Comparison of ENCODE assay signal across 27 mouse cellular contexts in the genomic region with DNA sequence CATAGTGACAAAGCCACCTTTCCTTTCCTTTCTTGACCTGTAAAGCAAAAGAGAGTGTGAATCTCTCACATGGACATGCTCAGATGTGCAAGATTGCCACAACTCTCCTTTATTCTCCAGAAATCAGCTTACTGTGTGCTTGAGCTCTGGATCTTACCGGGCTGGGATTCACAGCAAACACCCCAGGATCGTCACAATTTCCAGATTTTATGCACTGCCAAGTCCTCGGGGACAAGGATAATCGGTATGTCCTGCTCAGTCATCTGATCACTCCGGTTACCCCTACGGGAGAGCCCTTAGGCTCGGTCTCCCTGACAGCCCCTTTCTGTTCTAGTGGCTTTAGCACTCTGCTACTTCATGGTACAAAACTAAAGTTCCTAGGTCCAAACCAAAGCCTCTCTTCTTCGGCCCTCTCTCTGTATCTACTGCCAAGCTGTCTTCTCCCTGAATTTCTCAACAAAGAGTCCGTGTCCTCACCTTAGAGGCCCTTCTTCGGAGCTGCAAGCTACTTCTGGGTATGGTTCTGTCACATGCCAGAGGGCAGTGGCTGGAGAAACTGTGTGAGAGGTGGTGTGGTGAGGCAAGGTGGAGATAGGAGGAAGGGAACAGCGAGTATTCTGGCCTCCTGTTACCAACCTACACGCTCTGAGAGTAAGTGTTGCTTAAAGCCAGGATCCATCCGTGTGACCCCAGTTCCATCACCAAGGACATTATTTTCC. TPM values are rescaled to one million over a fixed set of nuclear protein-coding genes. Genes with fewer than 3 reads are reported as not detected.
DNase-seq lines count a peak whose midpoint lies in the region; ATAC-seq lines count a peak whose summit lies in the region.
"Had no signal": no experiment of that assay in that cellular context is flagged by ENCODE, and none has a peak within 500 bp of the region (broad histone marks: within the 10 kb centered on the region; RNA-seq: fewer than 3 reads in every experiment).

No protein-coding gene starts in this region.

- 79% methylated on average over 13 of the region's 13 CpGs for WGBS in hindbrain, embryonic 10.5 days
- 77% methylated on average over 13 of the region's 13 CpGs for WGBS in hindbrain, embryonic 16.5 days
- 59% methylated on average over 13 of the region's 13 CpGs for WGBS in intestine, embryonic 16.5 days

- peaks cover 50% of the 10 kb centered on the region for H3K27me3 ChIP-seq in hindbrain, embryonic 10.5 days (ENCODE audit: insufficient read depth, poor library complexity, severe bottlenecking)
- H3K27me3 ChIP-seq in hindbrain, embryonic 16.5 days (replicated peaks; ENCODE audit: control insufficient read depth, insufficient read depth, low read length), result peaks cover 4% of the 10 kb centered on the region; the same call in 1 of the 2 replicates
- H3K27me3 ChIP-seq in intestine, embryonic 16.5 days (replicated peaks; ENCODE audit: control insufficient read depth, insufficient read depth, low read length), result no peaks in the 10 kb centered on the region
- H3K27me3 ChIP-seq: CH12.LX; embryonic facial prominence, embryonic 15.5 days; Patski had no signal

- peaks cover 61% of the 10 kb centered on the region for H3K4me1 ChIP-seq in hindbrain, embryonic 10.5 days (replicated peaks)
- peaks cover 16% of the 10 kb centered on the region for H3K4me1 ChIP-seq in hindbrain, embryonic 16.5 days (ENCODE audit: control insufficient read depth, insufficient read depth, low read depth, low read length)
- H3K4me1 ChIP-seq in intestine, embryonic 16.5 days (ENCODE audit: control insufficient read depth, insufficient read depth, low read length), result peaks cover 54% of the 10 kb centered on the region

- no peak for DNase-seq in hindbrain, embryonic 10.5 days (ENCODE audit: low spot score)
- DNase-seq in lung, adult 18-20 months, result peak; percentile 33 to 34
- DNase-seq in lung, postnatal 10 days, result no peak
- DNase-seq in fat pad, adult 2 months (ENCODE audit: extremely low read depth, low read depth, low spot score), result peak; percentile 84
- no peak for DNase-seq in frontal cortex, postnatal 10 days (ENCODE audit: low spot score in 2 of 2)
- DNase-seq: adrenal gland, adult 2 months; B cell, adult 2 months; cerebellum, adult 9-11 months; gastrocnemius, postnatal 14 days; kidney, postnatal 25 days; lung, embryonic 14.5 days; right cerebral cortex, postnatal 25 days; spleen, adult 18-20 months; thymus, postnatal 14 days had no signal

- H3K9me3 ChIP-seq in hindbrain, embryonic 10.5 days, result no peaks in the 10 kb centered on the region
- no peaks in the 10 kb centered on the region for H3K9me3 ChIP-seq in hindbrain, embryonic 16.5 days (ENCODE audit: control insufficient read depth, low read length)
- no peaks in the 10 kb centered on the region for H3K9me3 ChIP-seq in intestine, embryonic 16.5 days (ENCODE audit: control insufficient read depth, low read length)
- H3K9me3 ChIP-seq: embryonic facial prominence, embryonic 15.5 days; forebrain, embryonic 15.5 days; limb, embryonic 13.5 days; midbrain, embryonic 12.5 days had no signal

- H3K36me3 ChIP-seq in hindbrain, embryonic 10.5 days, result no peaks in the 10 kb centered on the region
- no peaks in the 10 kb centered on the region for H3K36me3 ChIP-seq in hindbrain, embryonic 16.5 days (ENCODE audit: control insufficient read depth, insufficient read depth, low read length)
- H3K36me3 ChIP-seq in intestine, embryonic 16.5 days (ENCODE audit: control insufficient read depth, insufficient read depth, low read length), result no peaks in the 10 kb centered on the region
- H3K36me3 ChIP-seq: embryonic facial prominence, embryonic 15.5 days; forebrain, embryonic 15.5 days; G1E; limb, embryonic 13.5 days; midbrain, embryonic 12.5 days had no signal

- 0 out of 2 replicates have a peak overlapping the region, but pooled peaks have one; percentile 31 for H3K27ac ChIP-seq in hindbrain, embryonic 10.5 days
- H3K27ac ChIP-seq in hindbrain, embryonic 16.5 days (ENCODE audit: low read depth, low read length), result no peak overlapping the region
- peak overlapping the region; percentile 92 for H3K27ac ChIP-seq in intestine, embryonic 16.5 days (ENCODE audit: low read length)
- H3K27ac ChIP-seq: embryonic facial prominence, embryonic 15.5 days; forebrain, embryonic 15.5 days; hindbrain, postnatal 0 days; limb, embryonic 13.5 days had no signal

- H3K9ac ChIP-seq in hindbrain, embryonic 16.5 days (ENCODE audit: low read depth, low read length), result no peak overlapping the region
- H3K9ac ChIP-seq in intestine, embryonic 16.5 days (ENCODE audit: low read depth, low read length), result peak overlapping the region; percentile 3; the same call in 1 of the 2 replicates
- H3K9ac ChIP-seq: embryonic facial prominence, embryonic 15.5 days; forebrain, embryonic 15.5 days; limb, embryonic 13.5 days; lung, embryonic 14.5 days; midbrain, embryonic 12.5 days had no signal

- H3K4me3 ChIP-seq in hindbrain, embryonic 10.5 days, result no peak overlapping the region
- H3K4me3 ChIP-seq in hindbrain, embryonic 16.5 days (ENCODE audit: low read length), result no peak overlapping the region
- peak overlapping the region; percentile 18; the same call in 1 of the 2 replicates for H3K4me3 ChIP-seq in intestine, embryonic 16.5 days (ENCODE audit: low read length)
- H3K4me3 ChIP-seq: embryonic facial prominence, embryonic 15.5 days; forebrain, embryonic 15.5 days; limb, embryonic 13.5 days; midbrain, embryonic 12.5 days had no signal

- no peak overlapping the region for H3K4me2 ChIP-seq in hindbrain, embryonic 16.5 days (ENCODE audit: low read length)
- peak overlapping the region; percentile 39 for H3K4me2 ChIP-seq in intestine, embryonic 16.5 days (ENCODE audit: low read depth, low read length)
- H3K4me2 ChIP-seq: embryonic facial prominence, embryonic 15.5 days had no signal

- ATAC-seq in hindbrain, embryonic 16.5 days, result no peak
- ATAC-seq in intestine, embryonic 16.5 days, result no peak
- ATAC-seq in megakaryocyte, adult 5-6 weeks (ENCODE audit: poor library complexity, severe bottlenecking), result no peak
- ATAC-seq: forebrain, embryonic 15.5 days; hindbrain, postnatal 0 days; Patski had no signal

RNA-seq across cellular contexts. Expression of a gene that starts 3.4 kb away (rescaled TPM):
- polyA plus RNA-seq in hindbrain, embryonic 10.5 days (2016; fragmentation: Nextera tagmentation; extraction: Ambion mirVana), result 0.33 and 0.42 TPM in 2 replicates
- 0.19 and 0.60 TPM in 2 replicates for polyA plus RNA-seq in hindbrain, embryonic 16.5 days (2015; fragmentation: Nextera tagmentation; extraction: Ambion mirVana)
- polyA plus RNA-seq in intestine, embryonic 16.5 days (2015; fragmentation: Nextera tagmentation; extraction: Ambion mirVana), result 4.6 and 4.8 TPM in 2 replicates
- 7.9 and 9.1 TPM in 2 replicates for total RNA-seq in megakaryocyte, adult 5-6 weeks (2015)
- 5.8 and 8.6 TPM in 2 replicates for total RNA-seq in megakaryocyte, adult 5-6 weeks (2017)
- total RNA-seq: CH12.LX; common myeloid progenitor, adult 5-6 weeks; hematopoietic stem cell, adult 5-6 weeks had no signal
- polyA plus RNA-seq: G1E, Patski had no signal

Comparison
In these comparisons a context has a peak if more than half of its experiments do, and no peak if none do; other contexts are left out.
1. DNase-seq: peak in lung, adult 18-20 months (2 of 2) and fat pad, adult 2 months (single experiment); none in hindbrain, embryonic 10.5 days (single experiment), lung, postnatal 10 days (single experiment) and frontal cortex, postnatal 10 days (0 of 2).